Mouse (Mus musculus) neural tube, embryonic 11.5 days (tissue): Measurements from ENCODE around the gene H2-DMa. TPM values are rescaled to one million over a fixed set of nuclear protein-coding genes. Genes with fewer than 3 reads are reported as not detected.
A peak's percentile ranks its signal among the peaks of the same experiment; 100 is the strongest.
"Not testable (repeated sequence)": the region's sequence is repeated elsewhere in the genome, so short reads cannot be mapped to it uniquely, and the experiment has no call there.

Experiments used
- ATAC-seq: fragments of 200-750 bp; cut with Nextera tagmentation; 2 replicates; pipeline ENCODE4 v1.8.0; 2017; ENCODE audit warnings: moderate number of reproducible peaks, mild to moderate bottlenecking, moderate TSS enrichment, moderate library complexity; ENCODE audit not compliant: insufficient read depth, low FRiP score, low TSS enrichment
- DNase-seq: peaks from one replicate; pipeline ENCODE4 v3.0.0-alpha.2; 2015; ENCODE audit warnings: low spot score
- H3K27ac ChIP-seq: fragments of 300-500 bp; sonication (generic); 2 replicates; pipeline ENCODE4 v1.5.1; 2014; ENCODE audit warnings: low read depth, mild to moderate bottlenecking, low read length
- H3K27me3 ChIP-seq: fragments of 300-500 bp; sonication (generic); 2 replicates; pipeline ENCODE4 v1.6.1; 2014; ENCODE audit warnings: mild to moderate bottlenecking, low read length, mixed read lengths; ENCODE audit not compliant: control insufficient read depth, insufficient read depth
- H3K36me3 ChIP-seq: fragments of 300-500 bp; sonication (generic); 2 replicates; pipeline ENCODE4 v1.6.1; 2014; ENCODE audit warnings: mild to moderate bottlenecking, low read length, moderate library complexity, mixed read lengths; ENCODE audit not compliant: control insufficient read depth, insufficient read depth
- H3K4me1 ChIP-seq: fragments of 300-500 bp; sonication (generic); 2 replicates; pipeline ENCODE4 v1.6.1; 2014; ENCODE audit warnings: low read length, mixed read lengths; ENCODE audit not compliant: control insufficient read depth, insufficient read depth
- H3K4me2 ChIP-seq: fragments of 300-500 bp; sonication (generic); 2 replicates; pipeline ENCODE4 v1.6.1; 2014; ENCODE audit warnings: low read depth, mild to moderate bottlenecking, moderate library complexity
- H3K4me3 ChIP-seq: fragments of 300-500 bp; sonication (generic); 2 replicates; pipeline ENCODE4 v1.5.1; 2014; ENCODE audit warnings: low read depth, low read length
- H3K9ac ChIP-seq: fragments of 300-500 bp; sonication (generic); 2 replicates; pipeline ENCODE4 v1.6.1; 2014; ENCODE audit warnings: mild to moderate bottlenecking, low read length
- H3K9me3 ChIP-seq: fragments of 300-500 bp; sonication (generic); 2 replicates; pipeline ENCODE4 v1.6.1; 2016; ENCODE audit warnings: low read length; ENCODE audit not compliant: control insufficient read depth
- WGBS: fragments of 180-500 bp; shearing (Covaris S2); extraction: QIAGEN DNeasy Blood & Tissue Kit; methylation state at CpG from one replicate; pipeline ENCODE4 v1.1.7; 2014; 5-methylcytosine and 5-hydroxymethylcytosine counted together
- polyA plus RNA-seq: library from polyadenylated mRNA; unstranded; fragments of >200 nt; fragmentation: Nextera tagmentation; extraction: Ambion mirVana; gene quantifications from 2 replicates; pipeline ENCODE4 v1.2.1, GENCODE M21; 2014

The H2-DMa gene
- polyA plus RNA-seq, 1 experiment from 2014 or later = 10.3 TPM

DNA sequence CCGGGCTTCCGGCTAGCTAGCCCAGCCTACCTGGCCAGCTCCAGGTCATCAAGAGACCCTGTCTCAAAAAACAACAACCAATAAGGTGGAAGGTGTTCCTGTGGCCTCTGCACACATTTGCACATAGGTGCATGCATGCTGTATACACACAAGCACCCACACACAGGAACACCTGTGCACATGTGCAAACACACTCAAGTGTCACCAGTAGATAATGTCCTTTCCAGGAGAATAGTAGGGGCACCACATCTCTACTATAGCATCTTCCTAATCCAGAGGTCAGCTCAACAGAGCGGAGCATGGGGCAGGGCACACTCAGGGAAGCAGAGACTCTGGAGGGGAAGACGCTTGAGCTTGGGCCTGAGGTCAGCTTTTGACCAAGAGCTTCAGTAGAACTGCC is 24.9 kb downstream of the H2-DMa start:
- H3K4me1 ChIP-seq, H3K36me3 ChIP-seq, H3K9me3 ChIP-seq, H3K9ac ChIP-seq, H3K4me3 ChIP-seq, DNase-seq, H3K4me2 ChIP-seq, H3K27ac ChIP-seq, ATAC-seq: not testable (repeated sequence)
- peaks cover 11% of the 10 kb centered on the region for H3K27me3 ChIP-seq
- 83% methylated on average over 3 of the region's 4 CpGs for WGBS

- Histone ChIP-seq H3K4me1 (no peaks in the 10 kb centered on the region), H3K9me3 (no peaks in the 10 kb centered on the region), H3K36me3 (no peaks in the 10 kb centered on the region), H3K27me3 (peaks cover 6% of the 10 kb centered on the region; the same call in 1 of the 2 replicates), H3K4me2 (no peak overlapping the region), H3K9ac (no peak overlapping the region), H3K27ac (no peak overlapping the region), H3K4me3 (no peak overlapping the region)
- WGBS = 78% methylated on average over 3 of the region's 3 CpGs
- DNase-seq = no peak
- no peak for ATAC-seq
These were observed 25.6 kb downstream of the H2-DMa start for GRCm38 (mm10) chr17:34144960-34145371.

- WGBS = 67% methylated on average over 4 of the region's 4 CpGs
- no peak within 1 kb of the TSS for H3K4me3 ChIP-seq
- DNase-seq (no peak), ATAC-seq (no peak)
- H3K27me3 ChIP-seq = no peaks in the 10 kb centered on the region
- no peaks in the 10 kb centered on the region for H3K9me3 ChIP-seq
- H3K9ac ChIP-seq = no peak within 1 kb of the TSS
- H3K4me1 ChIP-seq = no peaks in the 10 kb centered on the region
- no peak within 1 kb of the TSS for H3K27ac ChIP-seq
- H3K36me3 ChIP-seq = no peaks in the 10 kb centered on the region
- H3K4me2 ChIP-seq = no peak within 1 kb of the TSS
These were observed 33.6 kb downstream of the H2-DMa start, which contains the start of gene H2-DMb1 for GRCm38 (mm10) chr17:34152923-34153322. TSS of gene H2-DMb1 (plus strand) at chr17:34153072.

GRCm38 (mm10) chr17:34155534-34155933 is 36.2 kb downstream of the H2-DMa start:
- Histone ChIP-seq H3K4me2 (no peak overlapping the region), H3K4me3 (no peak overlapping the region), H3K4me1 (no peaks in the 10 kb centered on the region), H3K36me3 (no peaks in the 10 kb centered on the region), H3K9me3 (no peaks in the 10 kb centered on the region), H3K9ac (no peak overlapping the region), H3K27ac (no peak overlapping the region), H3K27me3 (no peaks in the 10 kb centered on the region)
- no peak for DNase-seq
- ATAC-seq = no peak
- 65% methylated on average over 5 of the region's 5 CpGs for WGBS

DNA sequence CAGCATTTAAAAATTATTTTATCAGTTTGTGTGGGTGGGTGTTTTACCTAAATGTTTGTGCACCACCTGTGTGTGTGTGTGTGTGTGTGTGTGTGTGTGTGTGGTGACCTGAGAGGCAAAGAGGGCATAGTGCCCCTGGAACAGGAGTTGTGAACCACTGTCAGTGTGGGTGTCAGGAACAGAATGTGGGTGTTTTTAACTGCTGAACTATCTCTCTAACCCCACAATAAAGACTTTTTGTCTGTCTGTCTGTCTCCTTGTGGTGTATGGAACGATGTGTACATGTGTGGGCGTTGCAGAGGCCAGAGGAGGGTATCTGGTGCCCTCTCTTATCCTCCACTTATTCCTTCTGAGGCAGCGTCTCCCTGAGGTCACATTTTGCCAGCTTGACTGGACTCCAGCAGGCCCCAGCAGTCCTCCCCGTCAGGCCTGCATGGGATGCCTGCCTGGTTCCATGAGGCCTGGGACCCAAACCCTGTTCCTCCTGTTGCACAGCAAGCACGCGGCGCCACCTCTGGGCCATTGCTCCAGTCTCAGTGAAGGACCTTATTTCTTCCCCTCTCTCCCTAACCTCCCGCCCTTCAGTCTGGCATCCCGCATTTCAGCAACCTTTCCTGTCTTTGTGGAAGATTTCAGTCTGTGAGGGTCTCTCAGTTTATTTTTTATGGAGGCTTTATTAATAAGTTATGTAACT is 45.0 kb downstream of the H2-DMa start:
- Histone ChIP-seq H3K36me3 (no peaks in the 10 kb centered on the region), H3K4me2 (no peak overlapping the region), H3K9ac (no peak overlapping the region), H3K4me3 (no peak overlapping the region), H3K9me3 (0 out of 2 replicates have a peak, but pooled peaks cover 2% of the 10 kb centered on the region), H3K4me1 (no peaks in the 10 kb centered on the region), H3K27ac (no peak overlapping the region), H3K27me3 (no peaks in the 10 kb centered on the region)
- ATAC-seq (no peak), DNase-seq (peak; percentile 22)
- WGBS = 40% methylated on average over 9 of the region's 9 CpGs

- Histone ChIP-seq H3K4me3 (no peak overlapping the region), H3K27me3 (no peaks in the 10 kb centered on the region), H3K4me2 (no peak overlapping the region), H3K9me3 (0 out of 2 replicates have a peak, but pooled peaks cover 2% of the 10 kb centered on the region), H3K4me1 (no peaks in the 10 kb centered on the region), H3K27ac (no peak overlapping the region), H3K9ac (no peak overlapping the region), H3K36me3 (no peaks in the 10 kb centered on the region)
- 86% methylated on average over 6 of the region's 6 CpGs for WGBS
- no peak for DNase-seq
- no peak for ATAC-seq
These were observed 45.8 kb downstream of the H2-DMa start for GRCm38 (mm10) chr17:34165033-34165730.

DNA sequence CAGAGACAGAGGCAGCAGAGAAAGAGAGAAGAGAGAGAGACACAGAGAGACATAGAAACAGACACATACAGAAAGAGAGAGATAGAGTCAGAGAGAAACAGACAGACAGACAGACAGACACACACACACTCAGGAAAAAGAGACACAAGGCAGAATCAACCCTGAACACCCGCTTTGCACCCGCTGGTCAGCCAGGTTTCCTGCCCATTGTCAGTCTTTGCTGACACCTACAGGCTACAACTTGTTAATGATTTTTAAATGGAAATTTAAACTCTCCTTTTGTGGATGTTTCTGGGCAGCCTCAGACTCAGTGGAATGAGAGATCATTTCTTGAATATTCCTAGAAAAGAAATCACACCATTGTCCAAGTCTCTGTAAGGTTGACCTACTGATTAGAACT is 49.9 kb downstream of the H2-DMa start:
- Histone ChIP-seq H3K4me3 (no peak overlapping the region), H3K9me3 (0 out of 2 replicates have a peak, but pooled peaks cover 2% of the 10 kb centered on the region), H3K4me2 (no peak overlapping the region), H3K9ac (no peak overlapping the region), H3K36me3 (no peaks in the 10 kb centered on the region), H3K4me1 (no peaks in the 10 kb centered on the region), H3K27ac (no peak overlapping the region), H3K27me3 (no peaks in the 10 kb centered on the region)
- WGBS = 4% methylated on average over 2 of the region's 2 CpGs
- DNase-seq = peak; percentile 30
- no peak for ATAC-seq

DNA sequence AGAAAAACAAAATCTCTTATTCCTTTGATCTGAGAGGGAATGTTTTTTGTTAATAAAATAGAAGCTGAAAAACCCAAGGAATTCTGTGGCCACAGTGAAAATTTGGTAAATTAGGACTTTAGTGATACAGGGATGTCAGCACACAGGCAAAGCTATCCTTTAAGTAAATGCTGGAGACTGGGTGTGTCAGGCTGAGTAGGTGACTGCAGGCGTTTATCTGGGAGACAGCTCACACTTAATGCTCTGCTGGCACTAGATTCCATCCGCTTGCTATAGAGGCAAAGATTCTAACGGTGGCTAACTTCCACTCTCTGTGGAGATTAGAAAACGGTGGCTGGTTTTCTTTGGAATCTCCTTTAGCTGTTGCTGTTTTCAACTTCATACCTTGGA is 51.1 kb downstream of the H2-DMa start:
- Histone ChIP-seq H3K27me3 (no peaks in the 10 kb centered on the region), H3K4me3 (no peak overlapping the region), H3K27ac (no peak overlapping the region), H3K9me3 (0 out of 2 replicates have a peak, but pooled peaks cover 1% of the 10 kb centered on the region), H3K4me2 (no peak overlapping the region), H3K4me1 (no peaks in the 10 kb centered on the region), H3K9ac (no peak overlapping the region), H3K36me3 (no peaks in the 10 kb centered on the region)
- WGBS = 28% methylated on average over 4 of the region's 4 CpGs
- DNase-seq (no peak), ATAC-seq (no peak)
